Mouse (Mus musculus): Measurements from ENCODE around the gene Usp54. TPM values are rescaled to one million over a fixed set of nuclear protein-coding genes. Genes with fewer than 3 reads are reported as not detected.

Usp54 gene
- total and polyA plus RNA-seq, 3 experiments: 0.72 to 3.9 (median 3.3) TPM

GRCm38 (mm10) chr14:20508424-20508823 is 132.4 kb downstream of the Usp54 start:
- DNase-seq (ENCODE audit: low spot score): no peak
- no peak for ATAC-seq (ENCODE audit: extremely low read depth, insufficient number of reproducible peaks, low FRiP score, poor library complexity, severe bottlenecking)
- H3K4me3 ChIP-seq (ENCODE audit: low read depth, low read length): no peak overlapping the region
- H3K4me1 ChIP-seq (ENCODE audit: insufficient read depth, low read depth, low read length): peaks cover 2% of the 10 kb centered on the region; the same call in 1 of the 2 replicates
- H3K27me3 ChIP-seq (ENCODE audit: insufficient read depth, low read length): no peaks in the 10 kb centered on the region
- no peaks in the 10 kb centered on the region for H3K9me3 ChIP-seq (replicated peaks)
- H3K36me3 ChIP-seq (replicated peaks): peaks cover 39% of the 10 kb centered on the region
- no peak for TF ChIP-seq GATA1 (IDR thresholded peaks at IDR 0.05; ENCODE audit: borderline replicate concordance, low read length)
- TF ChIP-seq CTCF (IDR thresholded peaks at IDR 0.05; ENCODE audit: low read depth, low read length): no peak
- TF ChIP-seq TAL1 (conservative IDR thresholded peaks at IDR 0.05; ENCODE audit: low read depth, low read length): no peak
- TF ChIP-seq POLR2AphosphoS5 (IDR thresholded peaks at IDR 0.05; ENCODE audit: insufficient replicate concordance, low read depth, low read length): no peak
- no peak for TF ChIP-seq GATA2 (IDR thresholded peaks at IDR 0.05; ENCODE audit: borderline replicate concordance, low read depth, low read length)

GRCm38 (mm10) chr14:20502966-20503365 is 137.9 kb downstream of the Usp54 start:
- TF ChIP-seq CTCF (IDR thresholded peaks at IDR 0.05; ENCODE audit: low read depth, low read length) (no peak), POLR2AphosphoS5 (IDR thresholded peaks at IDR 0.05; ENCODE audit: insufficient replicate concordance, low read depth, low read length) (no peak), GATA1 (IDR thresholded peaks at IDR 0.05; ENCODE audit: borderline replicate concordance, low read length) (no peak), TAL1 (conservative IDR thresholded peaks at IDR 0.05; ENCODE audit: low read depth, low read length) (no peak), GATA2 (IDR thresholded peaks at IDR 0.05; ENCODE audit: borderline replicate concordance, low read depth, low read length) (no peak)
- H3K9me3 ChIP-seq (replicated peaks): no peaks in the 10 kb centered on the region
- peaks cover 40% of the 10 kb centered on the region for H3K36me3 ChIP-seq (replicated peaks)
- peaks cover 3% of the 10 kb centered on the region; the same call in 1 of the 2 replicates for H3K4me1 ChIP-seq (ENCODE audit: insufficient read depth, low read depth, low read length)
- no peak for DNase-seq (ENCODE audit: low spot score)
- ATAC-seq (ENCODE audit: extremely low read depth, insufficient number of reproducible peaks, low FRiP score, poor library complexity, severe bottlenecking): no peak
- no peak overlapping the region for H3K4me3 ChIP-seq (ENCODE audit: low read depth, low read length)
- H3K27me3 ChIP-seq (ENCODE audit: insufficient read depth, low read length): no peaks in the 10 kb centered on the region

- peaks cover 50% of the 10 kb centered on the region for H3K36me3 ChIP-seq (replicated peaks)
- ATAC-seq (ENCODE audit: extremely low read depth, insufficient number of reproducible peaks, low FRiP score, poor library complexity, severe bottlenecking) (no peak), DNase-seq (ENCODE audit: low spot score) (no peak)
- H3K4me1 ChIP-seq (ENCODE audit: insufficient read depth, low read depth, low read length): peaks cover 3% of the 10 kb centered on the region; the same call in 1 of the 2 replicates
- TF ChIP-seq GATA1 (IDR thresholded peaks at IDR 0.05; ENCODE audit: borderline replicate concordance, low read length): no peak
- no peak for TF ChIP-seq GATA2 (IDR thresholded peaks at IDR 0.05; ENCODE audit: borderline replicate concordance, low read depth, low read length)
- no peak for TF ChIP-seq TAL1 (conservative IDR thresholded peaks at IDR 0.05; ENCODE audit: low read depth, low read length)
- no peak for TF ChIP-seq POLR2AphosphoS5 (IDR thresholded peaks at IDR 0.05; ENCODE audit: insufficient replicate concordance, low read depth, low read length)
- no peak for TF ChIP-seq CTCF (IDR thresholded peaks at IDR 0.05; ENCODE audit: low read depth, low read length)
- no peak overlapping the region for H3K4me3 ChIP-seq (ENCODE audit: low read depth, low read length)
- H3K27me3 ChIP-seq (ENCODE audit: insufficient read depth, low read length): no peaks in the 10 kb centered on the region
- H3K9me3 ChIP-seq (replicated peaks): no peaks in the 10 kb centered on the region
These were observed 140.9 kb downstream of the Usp54 start for GRCm38 (mm10) chr14:20499982-20500381.

Other genes with a start within 250 kb of the Usp54 start
- 23.9 and 25.8 TPM in 2 replicates for gene Mrps16, start 247.4 kb downstream of the Usp54 start, total RNA-seq (2014; fragmentation: Nextera tagmentation)
- 73.6 and 106 TPM in 2 replicates for gene Mrps16, start 247.4 kb downstream of the Usp54 start, total RNA-seq (2017)
- gene Mrps16, start 247.4 kb downstream of the Usp54 start, polyA plus RNA-seq (2012): 28.6 and 35.8 TPM in 2 replicates
- gene Cfap70, start 188.8 kb downstream of the Usp54 start, total RNA-seq (2014; fragmentation: Nextera tagmentation): not detected in 2 replicates
- gene Cfap70, start 188.8 kb downstream of the Usp54 start, total RNA-seq (2017): 0.23 TPM in 1 of 2 replicates, not detected in the other
- gene Cfap70, start 188.8 kb downstream of the Usp54 start, polyA plus RNA-seq (2012): not detected in 2 replicates
- 87.7 and 107 TPM in 2 replicates for gene Anxa7, start 160.9 kb downstream of the Usp54 start, total RNA-seq (2014; fragmentation: Nextera tagmentation)
- 84.4 and 85.4 TPM in 2 replicates for gene Anxa7, start 160.9 kb downstream of the Usp54 start, total RNA-seq (2017)
- gene Anxa7, start 160.9 kb downstream of the Usp54 start, polyA plus RNA-seq (2012): 33.6 and 40.4 TPM in 2 replicates
- gene Mss51, start 144.2 kb downstream of the Usp54 start, total RNA-seq (2014; fragmentation: Nextera tagmentation): 2.5 and 3.0 TPM in 2 replicates
- 1.0 and 1.2 TPM in 2 replicates for gene Mss51, start 144.2 kb downstream of the Usp54 start, total RNA-seq (2017)
- 0.12 TPM in 2 replicates for gene Mss51, start 144.2 kb downstream of the Usp54 start, polyA plus RNA-seq (2012)
- gene Ppp3cb, start 94.5 kb downstream of the Usp54 start, total RNA-seq (2014; fragmentation: Nextera tagmentation): 245 and 249 TPM in 2 replicates
- gene Ppp3cb, start 94.5 kb downstream of the Usp54 start, total RNA-seq (2017): 64.2 and 68.9 TPM in 2 replicates
- gene Ppp3cb, start 94.5 kb downstream of the Usp54 start, polyA plus RNA-seq (2012): 4.0 and 4.4 TPM in 2 replicates
- not detected in 2 replicates for gene Myoz1, start 15.5 kb upstream of the Usp54 start, total RNA-seq (2014; fragmentation: Nextera tagmentation)
- 0.23 TPM in 1 of 2 replicates, not detected in the other for gene Myoz1, start 15.5 kb upstream of the Usp54 start, total RNA-seq (2017)
- not detected in 2 replicates for gene Myoz1, start 15.5 kb upstream of the Usp54 start, polyA plus RNA-seq (2012)
- 0.23 TPM in 1 of 2 replicates, not detected in the other for gene Synpo2l, start 27.3 kb upstream of the Usp54 start, total RNA-seq (2014; fragmentation: Nextera tagmentation)
- 0.06 and 0.11 TPM in 2 replicates for gene Synpo2l, start 27.3 kb upstream of the Usp54 start, total RNA-seq (2017)
- gene Synpo2l, start 27.3 kb upstream of the Usp54 start, polyA plus RNA-seq (2012): 0.04 and 0.07 TPM in 2 replicates
- 119 and 126 TPM in 2 replicates for gene Sec24c, start 33.2 kb upstream of the Usp54 start, total RNA-seq (2014; fragmentation: Nextera tagmentation)
- gene Sec24c, start 33.2 kb upstream of the Usp54 start, total RNA-seq (2017): 88.4 and 101 TPM in 2 replicates
- gene Sec24c, start 33.2 kb upstream of the Usp54 start, polyA plus RNA-seq (2012): 255 and 271 TPM in 2 replicates
- gene Fut11, start 53.9 kb upstream of the Usp54 start, total RNA-seq (2014; fragmentation: Nextera tagmentation): 3.5 and 4.6 TPM in 2 replicates
- gene Fut11, start 53.9 kb upstream of the Usp54 start, total RNA-seq (2017): 7.8 and 8.3 TPM in 2 replicates
- 4.1 and 5.0 TPM in 2 replicates for gene Fut11, start 53.9 kb upstream of the Usp54 start, polyA plus RNA-seq (2012)
- 43.0 and 53.6 TPM in 2 replicates for gene Chchd1, start 61.9 kb upstream of the Usp54 start, total RNA-seq (2014; fragmentation: Nextera tagmentation)
- gene Chchd1, start 61.9 kb upstream of the Usp54 start, total RNA-seq (2017): 135 and 152 TPM in 2 replicates
- gene Chchd1, start 61.9 kb upstream of the Usp54 start, polyA plus RNA-seq (2012): 8.4 and 8.7 TPM in 2 replicates
- 41.1 and 41.2 TPM in 2 replicates for gene Zswim8, start 66.5 kb upstream of the Usp54 start, total RNA-seq (2014; fragmentation: Nextera tagmentation)
- gene Zswim8, start 66.5 kb upstream of the Usp54 start, total RNA-seq (2017): 16.7 and 19.1 TPM in 2 replicates
- 31.5 and 35.7 TPM in 2 replicates for gene Zswim8, start 66.5 kb upstream of the Usp54 start, polyA plus RNA-seq (2012)
- gene Ndst2, start 93.5 kb upstream of the Usp54 start, total RNA-seq (2014; fragmentation: Nextera tagmentation): 195 and 204 TPM in 2 replicates
- gene Ndst2, start 93.5 kb upstream of the Usp54 start, total RNA-seq (2017): 227 and 232 TPM in 2 replicates
- gene Ndst2, start 93.5 kb upstream of the Usp54 start, polyA plus RNA-seq (2012): 61.4 and 72.2 TPM in 2 replicates
- 29.4 and 30.3 TPM in 2 replicates for gene Camk2g, start 153.0 kb upstream of the Usp54 start, total RNA-seq (2014; fragmentation: Nextera tagmentation)
- 37.4 and 40.4 TPM in 2 replicates for gene Camk2g, start 153.0 kb upstream of the Usp54 start, total RNA-seq (2017)
- 30.2 and 35.9 TPM in 2 replicates for gene Camk2g, start 153.0 kb upstream of the Usp54 start, polyA plus RNA-seq (2012)
- gene Plau, start 195.6 kb upstream of the Usp54 start, total RNA-seq (2014; fragmentation: Nextera tagmentation): not detected in 2 replicates
- gene Plau, start 195.6 kb upstream of the Usp54 start, total RNA-seq (2017): 5.0 and 6.0 TPM in 2 replicates
- not detected in 2 replicates for gene Plau, start 195.6 kb upstream of the Usp54 start, polyA plus RNA-seq (2012)

All from G1E (cell line).